ENCODE assay signal across 22 mouse cellular contexts in genomic region chr13:97394071-97394470, GRCm38 (mm10).
DNase-seq lines count a peak whose midpoint lies in the region; ATAC-seq and TF ChIP-seq lines count a peak whose summit lies in the region.
"Had no signal": no experiment of that assay in that cellular context is flagged by ENCODE, and none has a peak within 500 bp of the region (broad histone marks: within the 10 kb centered on the region; RNA-seq: fewer than 3 reads in every experiment).

No protein-coding gene starts in this region.

- WGBS in heart, embryonic 10.5 days: 72% methylated on average over 4 of the region's 4 CpGs
- WGBS in hindbrain, embryonic 13.5 days: 59% methylated on average over 4 of the region's 4 CpGs
- WGBS in hindbrain, embryonic 11.5 days: 73% methylated on average over 4 of the region's 4 CpGs

- H3K36me3 ChIP-seq in heart, embryonic 10.5 days: no peaks in the 10 kb centered on the region
- H3K36me3 ChIP-seq in hindbrain, embryonic 13.5 days: no peaks in the 10 kb centered on the region
- no peaks in the 10 kb centered on the region for H3K36me3 ChIP-seq in hindbrain, embryonic 11.5 days (ENCODE audit: control insufficient read depth, insufficient read depth, low read length)
- H3K36me3 ChIP-seq: embryonic facial prominence, embryonic 13.5 days; embryonic facial prominence, embryonic 15.5 days; forebrain, embryonic 10.5 days; forebrain, embryonic 12.5 days had no signal

- H3K9me3 ChIP-seq in heart, embryonic 10.5 days: no peaks in the 10 kb centered on the region
- H3K9me3 ChIP-seq in hindbrain, embryonic 13.5 days: no peaks in the 10 kb centered on the region
- H3K9me3 ChIP-seq in hindbrain, embryonic 11.5 days (ENCODE audit: control insufficient read depth, low read length): no peaks in the 10 kb centered on the region
- H3K9me3 ChIP-seq: embryonic facial prominence, embryonic 13.5 days; embryonic facial prominence, embryonic 15.5 days; forebrain, embryonic 10.5 days; forebrain, embryonic 12.5 days had no signal

- no peak overlapping the region for H3K27ac ChIP-seq in heart, embryonic 10.5 days
- 0 out of 2 replicates have a peak overlapping the region, but pooled peaks have one; percentile 8 for H3K27ac ChIP-seq in hindbrain, embryonic 13.5 days
- H3K27ac ChIP-seq in hindbrain, embryonic 11.5 days (ENCODE audit: low read depth, low read length): no peak overlapping the region
- peak overlapping the region; percentile 71 for H3K27ac ChIP-seq in layer of hippocampus, adult 2 months
- H3K27ac ChIP-seq: embryonic facial prominence, embryonic 13.5 days; embryonic facial prominence, embryonic 15.5 days; forebrain, embryonic 10.5 days; forebrain, embryonic 12.5 days had no signal

- no peak for TF ChIP-seq CTCF in layer of hippocampus, adult 2 months (conservative IDR thresholded peaks at IDR 0.05)

- H3K4me2 ChIP-seq in hindbrain, embryonic 13.5 days: no peak overlapping the region
- no peak overlapping the region for H3K4me2 ChIP-seq in hindbrain, embryonic 11.5 days (replicated peaks; ENCODE audit: low read depth, low read length)
- H3K4me2 ChIP-seq: embryonic facial prominence, embryonic 13.5 days; embryonic facial prominence, embryonic 15.5 days; forebrain, embryonic 12.5 days had no signal

- intact Hi-C loops in heart, postnatal 25 days (cut with DNase I): no loop called here

- peak; percentile 68 for DNase-seq in heart, embryonic 10.5 days (ENCODE audit: low spot score)
- DNase-seq in heart, postnatal 25 days (ENCODE audit: low spot score): no peak
- DNase-seq in hindbrain, embryonic 11.5 days (ENCODE audit: low spot score): no peak
- no peak for DNase-seq in layer of hippocampus, adult 2 months (ENCODE audit: low spot score in 2 of 2)
- DNase-seq in layer of hippocampus, adult 11-12 months (ENCODE audit: low spot score): no peak
- DNase-seq: adrenal gland, adult 2 months; adrenal gland, postnatal 10 days; adrenal gland, postnatal 25 days; cerebellum, adult 11 months; cerebellum, adult 18-20 months; cerebellum, adult 8-10 months; cerebellum, adult 9-11 months; cerebellum, postnatal 14 days; cerebellum, postnatal 36 days; embryo, embryonic 11 days had no signal

- no peaks in the 10 kb centered on the region for H3K27me3 ChIP-seq in heart, embryonic 10.5 days (ENCODE audit: insufficient read depth, poor library complexity, severe bottlenecking)
- no peaks in the 10 kb centered on the region for H3K27me3 ChIP-seq in hindbrain, embryonic 13.5 days
- H3K27me3 ChIP-seq in hindbrain, embryonic 11.5 days (ENCODE audit: control insufficient read depth, insufficient read depth, low read length): no peaks in the 10 kb centered on the region
- H3K27me3 ChIP-seq: embryonic facial prominence, embryonic 13.5 days; embryonic facial prominence, embryonic 15.5 days; forebrain, embryonic 12.5 days had no signal

- H3K4me3 ChIP-seq in heart, embryonic 10.5 days: no peak overlapping the region
- H3K4me3 ChIP-seq in hindbrain, embryonic 13.5 days: no peak overlapping the region
- no peak overlapping the region for H3K4me3 ChIP-seq in hindbrain, embryonic 11.5 days (ENCODE audit: low read depth, low read length)
- H3K4me3 ChIP-seq in layer of hippocampus, adult 2 months: no peak overlapping the region
- H3K4me3 ChIP-seq: embryonic facial prominence, embryonic 13.5 days; embryonic facial prominence, embryonic 15.5 days; erythroblast, embryonic 14.5 days; forebrain, embryonic 10.5 days; forebrain, embryonic 12.5 days had no signal

- ATAC-seq in hindbrain, embryonic 13.5 days (ENCODE audit: low FRiP score): no peak
- no peak for ATAC-seq in hindbrain, embryonic 11.5 days (ENCODE audit: low FRiP score)
- ATAC-seq: forebrain, embryonic 14.5 days had no signal

- no peak overlapping the region for H3K9ac ChIP-seq in hindbrain, embryonic 13.5 days
- no peak overlapping the region for H3K9ac ChIP-seq in hindbrain, embryonic 11.5 days (ENCODE audit: low read depth, low read length)
- H3K9ac ChIP-seq: embryonic facial prominence, embryonic 13.5 days; embryonic facial prominence, embryonic 15.5 days; forebrain, embryonic 12.5 days had no signal

- H3K4me1 ChIP-seq in heart, embryonic 10.5 days: peaks cover 15% of the 10 kb centered on the region
- peaks cover 15% of the 10 kb centered on the region for H3K4me1 ChIP-seq in hindbrain, embryonic 13.5 days (replicated peaks)
- H3K4me1 ChIP-seq in hindbrain, embryonic 11.5 days (replicated peaks; ENCODE audit: control insufficient read depth, insufficient read depth, low read length): peaks cover 3% of the 10 kb centered on the region; the same call in 1 of the 2 replicates

Comparison
In these comparisons a context has a peak if more than half of its experiments do, and no peak if none do; other contexts are left out.
1. H3K27ac ChIP-seq: peak in hindbrain, embryonic 13.5 days (single experiment) and layer of hippocampus, adult 2 months (single experiment); none in heart, embryonic 10.5 days (single experiment) and hindbrain, embryonic 11.5 days (single experiment).